Mouse (Mus musculus): ENCODE data around the gene Gm20830. TPM values are rescaled to one million over a fixed set of nuclear protein-coding genes. Genes with fewer than 3 reads are reported as not detected.
"Not testable (repeated sequence)": the region's sequence is repeated elsewhere in the genome, so short reads cannot be mapped to it uniquely, and the experiment has no call there.

Gene Gm20830
- not detected in 2 replicates for polyA plus RNA-seq (2012; rRNA removed)
- polyA plus RNA-seq (2014; fragmentation: Nextera tagmentation; extraction: Ambion mirVana): not detected in 2 replicates

GRCm38 (mm10) chrY:6918182-6918581, at the start of gene Gm20830:
Gm20830 (minus strand) TSS chrY:6918282.
- not testable (repeated sequence) for H3K9ac ChIP-seq (replicated peaks); DNase-seq (ENCODE audit: low read depth in 3 of 3, low spot score in 3 of 3); H3K27ac ChIP-seq; H3K36me3 ChIP-seq (replicated peaks; ENCODE audit: control insufficient read depth, insufficient read depth, low read depth); H3K4me3 ChIP-seq (ENCODE audit: insufficient read depth in 1 of 2, low read depth in 2 of 2, low read length in 2 of 2); H3K27me3 ChIP-seq (ENCODE audit: control insufficient read depth, insufficient read depth, low read length); H3K9me3 ChIP-seq (ENCODE audit: control insufficient read depth, low read length); ATAC-seq (ENCODE audit: insufficient read depth); H3K4me1 ChIP-seq (replicated peaks; ENCODE audit: control insufficient read depth in 2 of 2, insufficient read depth in 2 of 2, low read length in 1 of 2); H3K4me2 ChIP-seq (ENCODE audit: low read depth)
- 13% methylated on average over 3 of the region's 3 CpGs for WGBS (ENCODE audit: insufficient replicate concordance)

Other genes with a start within 250 kb of the Gm20830 start
- not detected in 2 replicates for gene Gm21719, start 235.4 kb downstream of the Gm20830 start, polyA plus RNA-seq (2012; rRNA removed)
- gene Gm21719, start 235.4 kb downstream of the Gm20830 start, polyA plus RNA-seq (2014; fragmentation: Nextera tagmentation; extraction: Ambion mirVana): not detected in 2 replicates

All from liver, embryonic 14.5 days (tissue).